Mouse (Mus musculus) bone marrow, adult 2 months (tissue): ENCODE measurements around the gene Gm973.

Source experiments
- CTCF ChIP-seq: fragments of 200-500 bp; IDR thresholded peaks from 2 replicates; pipeline ENCODE4 v1.5.1; 2011; ENCODE audit warnings: low read length, control low read depth; ENCODE audit not compliant: control insufficient read depth, insufficient read depth
- POLR2A ChIP-seq: fragments of 200-500 bp; IDR thresholded peaks from 2 replicates; pipeline ENCODE4 v1.6.1; 2011; ENCODE audit warnings: low read depth, mild to moderate bottlenecking, control low read depth, low read length, borderline replicate concordance; ENCODE audit not compliant: control insufficient read depth

GRCm38 (mm10) chr1:59495970-59496369 lies 20.1 kb upstream of the Gm973 start:
- TF ChIP-seq CTCF = no peak
- TF ChIP-seq POLR2A = no peak
